Mouse (Mus musculus): ENCODE results near the gene Mme. TPM values are rescaled to one million over a fixed set of nuclear protein-coding genes. Genes with fewer than 3 reads are reported as not detected.

The Mme gene
- polyA plus RNA-seq, 1 experiment from 2014 or later = 6.3 TPM

Other genes starting within 250 kb of the Mme start
- not detected in 2 replicates for gene Gm34302, start 242.3 kb downstream of the Mme start, polyA plus RNA-seq (2015; fragmentation: Nextera tagmentation; extraction: Ambion mirVana)